21 mouse cellular contexts compared by ENCODE assay signal in the genomic region with DNA sequence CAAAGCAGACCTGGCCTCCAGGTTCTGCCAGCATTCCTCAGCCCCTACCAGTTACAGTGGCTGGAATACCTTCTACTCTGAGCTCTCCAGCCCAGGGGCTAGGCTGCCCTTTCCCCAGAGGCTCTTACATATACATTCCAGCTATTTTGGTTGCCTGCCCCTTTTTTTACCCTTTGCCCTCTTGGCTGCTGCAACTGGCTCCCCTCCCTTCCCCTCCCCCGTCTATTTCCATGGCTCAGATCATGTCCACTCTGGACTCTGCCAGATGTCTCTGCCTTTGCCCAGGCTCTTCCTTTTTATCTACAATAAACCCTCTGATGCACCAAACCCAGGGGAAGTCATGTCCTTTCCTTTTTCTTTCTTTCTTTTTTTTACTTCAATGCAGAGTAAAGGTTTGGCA. TPM values are rescaled to one million over a fixed set of nuclear protein-coding genes. Genes with fewer than 3 reads are reported as not detected.
DNase-seq lines count a peak whose midpoint lies in the region; ATAC-seq lines count a peak whose summit lies in the region.
"Had no signal": no experiment of that assay in that cellular context is flagged by ENCODE, and none has a peak within 500 bp of the region (broad histone marks: within the 10 kb centered on the region; RNA-seq: fewer than 3 reads in every experiment).

No protein-coding gene starts in this region.

- 11% methylated on average over 1 of the region's 1 CpGs for WGBS in kidney, embryonic 15.5 days
- 19% methylated on average over 1 of the region's 1 CpGs for WGBS in lung, embryonic 16.5 days

- no peaks in the 10 kb centered on the region for H3K9me3 ChIP-seq in kidney, embryonic 15.5 days (replicated peaks)
- no peaks in the 10 kb centered on the region for H3K9me3 ChIP-seq in lung, embryonic 16.5 days (ENCODE audit: control insufficient read depth, low read length)
- H3K9me3 ChIP-seq: stomach, embryonic 15.5 days had no signal

- H3K27me3 ChIP-seq in kidney, embryonic 15.5 days, result no peaks in the 10 kb centered on the region
- no peaks in the 10 kb centered on the region for H3K27me3 ChIP-seq in lung, embryonic 16.5 days (ENCODE audit: control insufficient read depth, insufficient read depth, low read depth, low read length)
- H3K27me3 ChIP-seq: CH12.LX; embryonic facial prominence, embryonic 15.5 days; limb, embryonic 12.5 days; stomach, embryonic 15.5 days had no signal

- H3K9ac ChIP-seq in kidney, embryonic 15.5 days, result no peak overlapping the region
- H3K9ac ChIP-seq in lung, embryonic 16.5 days (ENCODE audit: low read length), result no peak overlapping the region
- H3K9ac ChIP-seq: embryonic facial prominence, embryonic 15.5 days; forebrain, postnatal 0 days; hindbrain, embryonic 14.5 days; limb, embryonic 12.5 days; stomach, embryonic 15.5 days had no signal

- ATAC-seq in kidney, embryonic 15.5 days (replicated peaks; ENCODE audit: low FRiP score), result peak; percentile 33; the same call in 1 of the 2 replicates
- peak; percentile 10; the same call in 1 of the 2 replicates for ATAC-seq in lung, embryonic 16.5 days (ENCODE audit: low read depth)
- ATAC-seq: forebrain, postnatal 0 days had no signal

- H3K27ac ChIP-seq in kidney, embryonic 15.5 days, result no peak overlapping the region
- no peak overlapping the region for H3K27ac ChIP-seq in lung, embryonic 16.5 days (ENCODE audit: low read length)
- H3K27ac ChIP-seq: embryonic facial prominence, embryonic 15.5 days; heart, embryonic 10.5 days; hindbrain, embryonic 14.5 days; limb, embryonic 12.5 days; stomach, embryonic 15.5 days had no signal

- no peak overlapping the region for H3K4me3 ChIP-seq in kidney, embryonic 15.5 days (replicated peaks)
- no peak overlapping the region for H3K4me3 ChIP-seq in lung, embryonic 16.5 days (ENCODE audit: low read length)
- H3K4me3 ChIP-seq: embryonic facial prominence, embryonic 15.5 days; heart, embryonic 10.5 days; limb, embryonic 12.5 days; stomach, embryonic 15.5 days had no signal

- no peak for DNase-seq in kidney, adult 9 months
- DNase-seq in lung, adult 18-20 months, result no peak
- DNase-seq in embryo, embryonic 11 days, result peak; percentile 17
- DNase-seq in mesoderm, embryonic 11.5 days (ENCODE audit: low read depth, low spot score), result peak; percentile 50
- no peak for DNase-seq in urinary bladder, postnatal 10 days (ENCODE audit: low spot score)
- DNase-seq in heart, postnatal 36 days, result no peak
- DNase-seq: adrenal gland, adult 2 months; cerebellum, adult 8-10 months; forebrain, postnatal 0 days; lung, adult 2 months; midbrain, embryonic 14.5 days; right cerebral cortex, postnatal 14 days; thymus, adult 18-20 months had no signal

- intact Hi-C loops in heart, postnatal 36 days (cut with DNase I), result no loop called here

- H3K4me2 ChIP-seq in kidney, embryonic 15.5 days, result no peak overlapping the region
- H3K4me2 ChIP-seq in lung, embryonic 16.5 days (ENCODE audit: low read depth, low read length), result no peak overlapping the region
- H3K4me2 ChIP-seq: embryonic facial prominence, embryonic 15.5 days; hindbrain, embryonic 14.5 days; limb, embryonic 12.5 days; stomach, embryonic 15.5 days had no signal

- no peaks in the 10 kb centered on the region for H3K36me3 ChIP-seq in kidney, embryonic 15.5 days
- no peaks in the 10 kb centered on the region for H3K36me3 ChIP-seq in lung, embryonic 16.5 days (ENCODE audit: control insufficient read depth, insufficient read depth, low read length)
- H3K36me3 ChIP-seq: embryonic facial prominence, embryonic 15.5 days; heart, embryonic 10.5 days; limb, embryonic 12.5 days; stomach, embryonic 15.5 days had no signal

- H3K4me1 ChIP-seq in kidney, embryonic 15.5 days, result peaks cover 3% of the 10 kb centered on the region; the same call in 1 of the 2 replicates
- H3K4me1 ChIP-seq in lung, embryonic 16.5 days (replicated peaks; ENCODE audit: control insufficient read depth, insufficient read depth, low read length), result no peaks in the 10 kb centered on the region
- H3K4me1 ChIP-seq: embryonic facial prominence, embryonic 15.5 days; limb, embryonic 12.5 days; stomach, embryonic 15.5 days had no signal

RNA-seq across cellular contexts. Expression of a gene that starts 33.9 kb away (rescaled TPM):
- 3.4 and 3.8 TPM in 2 replicates for polyA plus RNA-seq in kidney, embryonic 15.5 days (2015; fragmentation: Nextera tagmentation; extraction: Ambion mirVana)
- 4.8 and 5.0 TPM in 2 replicates for polyA plus RNA-seq in lung, embryonic 16.5 days (2015; fragmentation: Nextera tagmentation; extraction: Ambion mirVana)
- total RNA-seq in heart, postnatal 36 days (2021), result 1 to 10 TPM in 1 of 2 experiments, under 1 TPM in 1; 1.00 to 1.6 TPM

RNA-seq across cellular contexts. Expression of a gene that starts 44.7 kb away (rescaled TPM):
- 29.2 and 31.9 TPM in 2 replicates for polyA plus RNA-seq in kidney, embryonic 15.5 days (2015; fragmentation: Nextera tagmentation; extraction: Ambion mirVana)
- polyA plus RNA-seq in lung, embryonic 16.5 days (2015; fragmentation: Nextera tagmentation; extraction: Ambion mirVana), result 37.7 and 38.6 TPM in 2 replicates
- 1 to 10 TPM; 2.5 to 3.2 TPM for total RNA-seq in heart, postnatal 36 days (2021)

Comparison
In these comparisons a context has a peak if more than half of its experiments do, and no peak if none do; other contexts are left out.
1. DNase-seq: peak in embryo, embryonic 11 days (single experiment) and mesoderm, embryonic 11.5 days (single experiment); none in kidney, adult 9 months (single experiment), lung, adult 18-20 months (0 of 2), urinary bladder, postnatal 10 days (single experiment) and heart, postnatal 36 days (0 of 2).